Mouse (Mus musculus) lung, postnatal 0 days (tissue): Measurements from ENCODE around the gene Slc23a2. TPM values are rescaled to one million over a fixed set of nuclear protein-coding genes. Genes with fewer than 3 reads are reported as not detected.
A peak's percentile ranks its signal among the peaks of the same experiment; 100 is the strongest.

Source experiments
- ATAC-seq: fragments of 200-750 bp; cut with Nextera tagmentation; 2 replicates; pipeline ENCODE4 v1.8.0; 2017; ENCODE audit warnings: moderate library complexity
- DNase-seq: peaks from one replicate; pipeline ENCODE4 v3.0.0-alpha.2; 2016; ENCODE audit warnings: low spot score
- H3K27ac ChIP-seq: fragments of 300-500 bp; sonication (generic); 2 replicates; pipeline ENCODE4 v1.5.1; 2014; ENCODE audit warnings: antibody characterized with exemption, mild to moderate bottlenecking, low read length, mixed read lengths
- H3K27me3 ChIP-seq: fragments of 300-500 bp; sonication (generic); replicated peaks from 2 replicates; pipeline ENCODE4 v1.6.1; 2014; ENCODE audit warnings: low read length, mixed read lengths; ENCODE audit not compliant: insufficient read depth
- H3K36me3 ChIP-seq: fragments of 300-500 bp; sonication (generic); 2 replicates; pipeline ENCODE4 v1.6.1; 2014; ENCODE audit warnings: low read length, mixed read lengths; ENCODE audit not compliant: insufficient read depth
- H3K4me1 ChIP-seq: fragments of 300-500 bp; sonication (generic); 2 replicates; pipeline ENCODE4 v1.6.1; 2014; ENCODE audit warnings: antibody characterized with exemption, low read depth, low read length, mixed read lengths; ENCODE audit not compliant: insufficient read depth
- H3K4me2 ChIP-seq: fragments of 300-500 bp; sonication (generic); replicated peaks from 2 replicates; pipeline ENCODE4 v1.6.1; 2014; ENCODE audit warnings: low read depth, mild to moderate bottlenecking, low read length, moderate library complexity, mixed read lengths
- H3K4me3 ChIP-seq: fragments of 300-500 bp; sonication (generic); 2 replicates; pipeline ENCODE4 v1.5.1; 2014; ENCODE audit warnings: low read depth, low read length
- H3K9ac ChIP-seq: fragments of 300-500 bp; sonication (generic); replicated peaks from 2 replicates; pipeline ENCODE4 v1.6.1; 2014; ENCODE audit warnings: low read depth, mild to moderate bottlenecking
- H3K9me3 ChIP-seq: fragments of 300-500 bp; sonication (generic); 2 replicates; pipeline ENCODE4 v1.6.1; 2016; ENCODE audit warnings: low read length, mixed read lengths
- CTCF ChIP-seq: IDR thresholded peaks from 2 replicates; pipeline ENCODE4 v1.5.1; 2016; ENCODE audit warnings: antibody characterized with exemption, mild to moderate bottlenecking
- EP300 ChIP-seq: IDR thresholded peaks from 2 replicates; pipeline ENCODE4 v1.6.1; 2016; ENCODE audit warnings: antibody characterized with exemption, mild to moderate bottlenecking, control low read depth
- WGBS: fragments of 180-500 bp; shearing (Covaris S2); extraction: QIAGEN DNeasy Blood & Tissue Kit; methylation state at CpG from one replicate; pipeline ENCODE4 v1.1.7; 2014; 5-methylcytosine and 5-hydroxymethylcytosine counted together
- polyA plus RNA-seq: library from polyadenylated mRNA; unstranded; fragments of >200 nt; fragmentation: Nextera tagmentation; extraction: Ambion mirVana; gene quantifications from 2 replicates; pipeline ENCODE4 v1.2.1, GENCODE M21; 2015

Gene Slc23a2
- polyA plus RNA-seq, 1 experiment from 2014 or later = 35.8 TPM

DNA sequence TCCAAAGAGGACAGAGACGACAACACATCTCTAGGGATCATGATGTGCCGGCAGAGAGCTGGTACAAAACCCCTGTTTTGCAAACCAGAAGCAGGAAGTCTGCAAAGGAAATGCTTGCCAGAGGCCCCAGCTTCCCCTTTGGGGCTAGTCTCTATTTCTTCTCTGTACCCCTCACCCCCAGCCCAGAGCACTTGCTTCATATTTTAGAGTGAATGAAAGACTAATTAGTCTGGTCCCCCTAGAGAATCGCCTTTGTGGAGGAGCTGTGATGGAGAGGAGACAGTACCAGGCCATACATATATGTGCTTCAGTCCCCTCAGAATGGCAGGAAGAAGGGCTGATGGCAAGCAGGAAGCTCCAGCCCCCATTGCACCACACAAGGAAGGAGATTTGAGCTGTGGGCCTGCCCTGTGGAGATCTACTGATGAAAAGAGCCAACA lies 125.5 kb downstream of the Slc23a2 start:
- Histone ChIP-seq H3K9me3 (no peaks in the 10 kb centered on the region), H3K36me3 (no peaks in the 10 kb centered on the region), H3K27me3 (no peaks in the 10 kb centered on the region), H3K4me1 (peaks cover 10% of the 10 kb centered on the region; the same call in 1 of the 2 replicates), H3K4me3 (no peak overlapping the region), H3K27ac (no peak overlapping the region), H3K4me2 (no peak overlapping the region), H3K9ac (no peak overlapping the region)
- 46% methylated on average over 3 of the region's 3 CpGs for WGBS
- peak; percentile 49 for DNase-seq
- TF ChIP-seq EP300 (no peak), CTCF (no peak)
- ATAC-seq = no peak; the same call in 1 of the 2 replicates

GRCm38 (mm10) chr2:132018156-132018555 lies 126.8 kb downstream of the Slc23a2 start:
- no peak overlapping the region for H3K4me3 ChIP-seq
- H3K27me3 ChIP-seq = no peaks in the 10 kb centered on the region
- H3K36me3 ChIP-seq = no peaks in the 10 kb centered on the region
- peaks cover 10% of the 10 kb centered on the region; the same call in 1 of the 2 replicates for H3K4me1 ChIP-seq
- 52% methylated on average over 4 of the region's 4 CpGs for WGBS
- TF ChIP-seq EP300 = no peak
- TF ChIP-seq CTCF = no peak
- H3K27ac ChIP-seq = no peak overlapping the region
- H3K9me3 ChIP-seq = no peaks in the 10 kb centered on the region
- ATAC-seq = no peak
- no peak overlapping the region for H3K4me2 ChIP-seq
- H3K9ac ChIP-seq = no peak overlapping the region
- DNase-seq = no peak

DNA sequence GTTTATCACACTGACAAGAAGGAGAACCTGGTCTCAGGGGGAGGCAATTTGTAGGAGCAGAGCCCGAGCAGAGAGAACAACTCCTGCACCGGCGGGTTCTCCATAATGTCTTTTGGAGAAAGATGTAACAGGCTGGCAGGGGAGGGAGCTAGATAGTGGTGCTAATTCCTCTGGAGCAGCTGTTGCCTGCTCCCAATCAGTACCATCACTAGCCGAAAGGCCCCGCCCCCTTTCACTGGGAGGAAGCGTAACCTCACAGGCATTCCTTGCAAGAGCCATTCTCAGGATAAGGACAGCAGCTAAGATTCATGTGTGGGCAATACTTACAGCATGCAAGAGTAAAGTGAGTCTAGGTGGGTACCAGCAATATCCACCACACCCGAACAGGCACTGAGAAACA lies 127.3 kb downstream of the Slc23a2 start:
- no peak for ATAC-seq
- no peaks in the 10 kb centered on the region for H3K36me3 ChIP-seq
- H3K27me3 ChIP-seq = no peaks in the 10 kb centered on the region
- H3K4me2 ChIP-seq = no peak overlapping the region
- H3K4me1 ChIP-seq = peaks cover 10% of the 10 kb centered on the region; the same call in 1 of the 2 replicates
- WGBS = 35% methylated on average over 7 of the region's 7 CpGs
- no peaks in the 10 kb centered on the region for H3K9me3 ChIP-seq
- H3K9ac ChIP-seq = no peak overlapping the region
- TF ChIP-seq EP300 (no peak), CTCF (no peak)
- no peak overlapping the region for H3K4me3 ChIP-seq
- H3K27ac ChIP-seq = no peak overlapping the region
- DNase-seq = no peak

GRCm38 (mm10) chr2:132016034-132016433 lies 128.9 kb downstream of the Slc23a2 start:
- WGBS = 88% methylated on average over 1 of the region's 1 CpGs
- TF ChIP-seq EP300 = no peak
- no peak for TF ChIP-seq CTCF

DNA sequence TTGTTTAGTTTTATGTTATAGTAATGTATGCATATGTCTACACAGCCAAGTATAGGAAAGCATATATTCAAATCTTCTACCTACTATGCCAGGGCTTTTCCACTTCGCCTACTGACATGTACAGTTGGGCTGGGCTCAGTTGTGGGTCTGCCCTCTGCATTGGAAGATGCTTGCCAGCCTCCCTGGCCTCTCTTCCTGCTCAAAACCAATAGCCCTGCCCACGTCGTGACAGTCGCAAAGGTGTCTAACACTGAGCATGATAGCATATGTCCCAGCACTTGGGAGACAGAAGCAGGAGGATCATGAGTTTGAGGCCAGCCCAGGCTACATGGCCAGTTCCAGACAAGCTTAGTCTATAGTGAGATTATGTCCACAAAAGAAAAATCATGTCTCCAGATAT lies 131.8 kb downstream of the Slc23a2 start:
- no peaks in the 10 kb centered on the region; the same call in 1 of the 2 replicates for H3K4me1 ChIP-seq
- H3K27ac ChIP-seq = no peak overlapping the region
- no peak for ATAC-seq

More at GRCm38 (mm10) chr2:132016034-132016433, 128.9 kb downstream of the Slc23a2 start:
- Histone ChIP-seq H3K9ac (no peak overlapping the region), H3K27ac (no peak overlapping the region), H3K4me1 (no peaks in the 10 kb centered on the region), H3K4me2 (no peak overlapping the region), H3K9me3 (no peaks in the 10 kb centered on the region), H3K27me3 (no peaks in the 10 kb centered on the region), H3K4me3 (no peak overlapping the region), H3K36me3 (no peaks in the 10 kb centered on the region)
- no peak for DNase-seq
- no peak for ATAC-seq

GRCm38 (mm10) chr2:132010781-132011180 lies 134.1 kb downstream of the Slc23a2 start:
- 65% methylated on average over 2 of the region's 2 CpGs for WGBS
- ATAC-seq (peak; percentile 6; the same call in 1 of the 2 replicates), DNase-seq (peak; percentile 73)
- H3K4me2 ChIP-seq = no peak overlapping the region
- no peak overlapping the region for H3K4me3 ChIP-seq
- H3K27ac ChIP-seq = peak overlapping the region; percentile 23; the same call in 1 of the 2 replicates
- H3K27me3 ChIP-seq = no peaks in the 10 kb centered on the region
- peaks cover 10% of the 10 kb centered on the region; the same call in 1 of the 2 replicates for H3K4me1 ChIP-seq
- H3K36me3 ChIP-seq = no peaks in the 10 kb centered on the region
- no peak overlapping the region for H3K9ac ChIP-seq
- TF ChIP-seq CTCF (no peak), EP300 (peak; percentile 95)
- H3K9me3 ChIP-seq = no peaks in the 10 kb centered on the region

More for the DNA sequence above, 131.8 kb downstream of the Slc23a2 start:
- Histone ChIP-seq H3K36me3 (no peaks in the 10 kb centered on the region), H3K4me2 (no peak overlapping the region), H3K9me3 (no peaks in the 10 kb centered on the region), H3K9ac (no peak overlapping the region), H3K4me3 (no peak overlapping the region), H3K27me3 (no peaks in the 10 kb centered on the region)
- DNase-seq = no peak
- WGBS = 88% methylated on average over 4 of the region's 4 CpGs
- no peak for TF ChIP-seq CTCF
- no peak for TF ChIP-seq EP300

GRCm38 (mm10) chr2:132008186-132008585 lies 136.7 kb downstream of the Slc23a2 start:
- Histone ChIP-seq H3K9me3 (no peaks in the 10 kb centered on the region), H3K9ac (no peak overlapping the region), H3K4me2 (no peak overlapping the region), H3K27me3 (no peaks in the 10 kb centered on the region), H3K4me1 (peaks cover 21% of the 10 kb centered on the region), H3K27ac (peak overlapping the region; percentile 73), H3K4me3 (no peak overlapping the region), H3K36me3 (no peaks in the 10 kb centered on the region)
- WGBS = 31% methylated on average over 4 of the region's 4 CpGs
- ATAC-seq (no peak), DNase-seq (peak; percentile 60)
- TF ChIP-seq EP300 (peak; percentile 67), CTCF (no peak)
